Mouse (Mus musculus) stomach, postnatal 0 days (tissue): Measurements from ENCODE around the gene Plgrkt. TPM values are rescaled to one million over a fixed set of nuclear protein-coding genes. Genes with fewer than 3 reads are reported as not detected.

Source experiments
- ATAC-seq: fragments of 200-750 bp; cut with Nextera tagmentation; 2 replicates; pipeline ENCODE4 v1.8.0; 2017; ENCODE audit not compliant: low FRiP score, low TSS enrichment
- DNase-seq: peaks from one replicate; pipeline ENCODE4 v3.0.0-alpha.2; 2016; ENCODE audit warnings: low spot score
- H3K27ac ChIP-seq: fragments of 300-500 bp; sonication (generic); replicated peaks from 2 replicates; pipeline ENCODE4 v1.5.1; 2014; ENCODE audit warnings: mild to moderate bottlenecking, control low read depth
- H3K27me3 ChIP-seq: fragments of 300-500 bp; sonication (generic); 2 replicates; pipeline ENCODE4 v1.6.1; 2014; ENCODE audit warnings: low read length; ENCODE audit not compliant: control insufficient read depth, insufficient read depth
- H3K36me3 ChIP-seq: fragments of 300-500 bp; sonication (generic); 2 replicates; pipeline ENCODE4 v1.6.1; 2014; ENCODE audit warnings: low read length, mixed read lengths; ENCODE audit not compliant: control insufficient read depth, insufficient read depth
- H3K4me1 ChIP-seq: fragments of 300-500 bp; sonication (generic); replicated peaks from 2 replicates; pipeline ENCODE4 v1.6.1; 2014; ENCODE audit warnings: antibody characterized with exemption; ENCODE audit not compliant: control insufficient read depth, insufficient read depth
- H3K4me2 ChIP-seq: fragments of 300-500 bp; sonication (generic); replicated peaks from 2 replicates; pipeline ENCODE4 v1.6.1; 2014; ENCODE audit warnings: low read depth, mild to moderate bottlenecking, control low read depth, moderate library complexity
- H3K4me3 ChIP-seq: fragments of 300-500 bp; sonication (generic); 2 replicates; pipeline ENCODE4 v1.5.1; 2014; ENCODE audit warnings: low read depth, low read length, control low read depth
- H3K9ac ChIP-seq: fragments of 300-500 bp; sonication (generic); 2 replicates; pipeline ENCODE4 v1.6.1; 2014; ENCODE audit warnings: mild to moderate bottlenecking, low read length, control low read depth, mixed read lengths
- H3K9me3 ChIP-seq: fragments of 300-500 bp; sonication (generic); 2 replicates; pipeline ENCODE4 v1.6.1; 2016; ENCODE audit warnings: low read length; ENCODE audit not compliant: control insufficient read depth
- CTCF ChIP-seq: IDR thresholded peaks from 2 replicates; pipeline ENCODE4 v1.5.1; 2016; ENCODE audit warnings: antibody characterized with exemption, low read depth, mild to moderate bottlenecking, moderate library complexity
- EP300 ChIP-seq: optimal IDR thresholded peaks from 2 replicates; pipeline ENCODE3; 2016; ENCODE audit warnings: antibody characterized with exemption
- WGBS: fragments of 180-500 bp; shearing (Covaris S2); extraction: QIAGEN DNeasy Blood & Tissue Kit; methylation state at CpG from one replicate; pipeline ENCODE4 v1.1.7; 2014; 5-methylcytosine and 5-hydroxymethylcytosine counted together
- polyA plus RNA-seq: library from polyadenylated mRNA; unstranded; fragments of >200 nt; fragmentation: Nextera tagmentation; extraction: Ambion mirVana; gene quantifications from 2 replicates; pipeline ENCODE4 v1.2.1, GENCODE M21; 2015

Gene Plgrkt
- polyA plus RNA-seq, 1 experiment from 2014 or later = 169 TPM

- no peak within 1 kb of the TSS for H3K27ac ChIP-seq
- peak; percentile 85 for DNase-seq
Measured at GRCm38 (mm10) chr19:29325053-29325851, 41.9 kb downstream of the Plgrkt start, which contains the start of gene Insl6. Gene Insl6 (minus strand): TSS chr19:29325356.

GRCm38 (mm10) chr19:29323416-29324049, 43.7 kb downstream of the Plgrkt start:
- 52% methylated on average over 8 of the region's 8 CpGs for WGBS
- no peaks in the 10 kb centered on the region for H3K4me1 ChIP-seq
- H3K27ac ChIP-seq = no peak overlapping the region
- H3K9me3 ChIP-seq = no peaks in the 10 kb centered on the region
- no peak for DNase-seq
- H3K9ac ChIP-seq = no peak overlapping the region
- H3K27me3 ChIP-seq = no peaks in the 10 kb centered on the region
- no peaks in the 10 kb centered on the region for H3K36me3 ChIP-seq
- no peak overlapping the region for H3K4me3 ChIP-seq
- ATAC-seq = no peak
- TF ChIP-seq EP300 (no peak), CTCF (no peak)
- no peak overlapping the region for H3K4me2 ChIP-seq

More at GRCm38 (mm10) chr19:29325053-29325851, 41.9 kb downstream of the Plgrkt start, which contains the start of gene Insl6:
- peak within 1 kb of the TSS; percentile 58 for H3K4me2 ChIP-seq
- WGBS = under 1% methylated on average over 30 of the region's 31 CpGs
- H3K4me3 ChIP-seq = peak within 1 kb of the TSS; percentile 24
- no peaks in the 10 kb centered on the region for H3K36me3 ChIP-seq
- no peaks in the 10 kb centered on the region for H3K9me3 ChIP-seq
- peak; percentile 95 for ATAC-seq
- no peaks in the 10 kb centered on the region for H3K4me1 ChIP-seq
- H3K27me3 ChIP-seq = no peaks in the 10 kb centered on the region
- TF ChIP-seq EP300 = no peak
- TF ChIP-seq CTCF = no peak
- peak within 1 kb of the TSS; percentile 32; the same call in 1 of the 2 replicates for H3K9ac ChIP-seq

- no peak for TF ChIP-seq EP300
- TF ChIP-seq CTCF = no peak
- ATAC-seq (no peak), DNase-seq (no peak)
- WGBS = 67% methylated on average over 7 of the region's 7 CpGs
- no peak overlapping the region for H3K4me2 ChIP-seq
- no peak overlapping the region for H3K27ac ChIP-seq
- no peaks in the 10 kb centered on the region for H3K9me3 ChIP-seq
- H3K4me1 ChIP-seq = no peaks in the 10 kb centered on the region
- no peaks in the 10 kb centered on the region for H3K27me3 ChIP-seq
- H3K36me3 ChIP-seq = peaks cover 10% of the 10 kb centered on the region
- no peak overlapping the region for H3K4me3 ChIP-seq
- no peak overlapping the region for H3K9ac ChIP-seq
Measured at GRCm38 (mm10) chr19:29312661-29313060, 54.5 kb downstream of the Plgrkt start.

DNA sequence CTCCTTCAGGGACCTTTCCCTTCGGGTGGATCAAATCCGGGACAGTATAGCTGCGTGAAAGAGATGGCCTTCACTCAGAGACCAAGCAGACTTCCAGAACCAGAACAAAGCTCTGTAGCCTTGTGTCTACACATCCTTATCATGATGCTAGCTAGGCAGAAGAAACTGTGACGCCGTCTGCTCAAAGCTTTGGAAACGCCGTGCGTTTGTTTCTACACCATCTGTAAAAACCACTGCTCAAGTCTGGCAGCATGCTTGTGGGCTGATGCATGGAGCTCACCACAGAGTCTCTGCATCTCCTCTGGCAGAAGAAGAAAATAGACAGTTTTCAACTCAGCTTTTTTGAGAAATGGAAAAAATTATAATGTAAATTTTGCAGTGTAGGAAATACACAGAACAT, 55.4 kb downstream of the Plgrkt start:
- ATAC-seq (no peak), DNase-seq (no peak)
- TF ChIP-seq CTCF (no peak), EP300 (no peak)
- Histone ChIP-seq H3K4me1 (no peaks in the 10 kb centered on the region), H3K4me2 (no peak overlapping the region), H3K9me3 (no peaks in the 10 kb centered on the region), H3K36me3 (peaks cover 10% of the 10 kb centered on the region), H3K27ac (no peak overlapping the region), H3K27me3 (no peaks in the 10 kb centered on the region), H3K9ac (no peak overlapping the region), H3K4me3 (no peak overlapping the region)
- WGBS = 91% methylated on average over 8 of the region's 8 CpGs

GRCm38 (mm10) chr19:29308832-29309231, 58.4 kb downstream of the Plgrkt start:
- Histone ChIP-seq H3K4me1 (no peaks in the 10 kb centered on the region), H3K9me3 (no peaks in the 10 kb centered on the region), H3K27me3 (no peaks in the 10 kb centered on the region), H3K9ac (no peak overlapping the region), H3K36me3 (peaks cover 15% of the 10 kb centered on the region), H3K4me3 (no peak overlapping the region), H3K27ac (no peak overlapping the region), H3K4me2 (no peak overlapping the region)
- DNase-seq = no peak
- ATAC-seq = no peak
- TF ChIP-seq CTCF (peak; percentile 45), EP300 (no peak)

GRCm38 (mm10) chr19:29302119-29302518, 65.1 kb downstream of the Plgrkt start:
- Histone ChIP-seq H3K36me3 (peaks cover 14% of the 10 kb centered on the region), H3K4me1 (no peaks in the 10 kb centered on the region)

More at GRCm38 (mm10) chr19:29302119-29302518, 65.1 kb downstream of the Plgrkt start:
- Histone ChIP-seq H3K9me3 (no peaks in the 10 kb centered on the region), H3K4me3 (no peak overlapping the region), H3K4me2 (no peak overlapping the region), H3K9ac (no peak overlapping the region), H3K27ac (no peak overlapping the region), H3K27me3 (no peaks in the 10 kb centered on the region)
- no peak for TF ChIP-seq CTCF
- no peak for TF ChIP-seq EP300
- no peak for DNase-seq
- WGBS = 85% methylated on average over 2 of the region's 2 CpGs
- no peak for ATAC-seq
